Mouse (Mus musculus) forebrain, embryonic 13.5 days (tissue): ENCODE measurements around the gene Gorasp2. TPM values are rescaled to one million over a fixed set of nuclear protein-coding genes. Genes with fewer than 3 reads are reported as not detected.

Source experiments
- ATAC-seq: fragments of 200-750 bp; cut with Nextera tagmentation; 2 replicates; pipeline ENCODE4 v1.8.0; 2017
- H3K27ac ChIP-seq: fragments of 300-500 bp; sonication (generic); 2 replicates; pipeline ENCODE4 v1.5.1; 2015; ENCODE audit warnings: inconsistent platforms, mild to moderate bottlenecking, moderate library complexity
- H3K27me3 ChIP-seq: fragments of 300-500 bp; sonication (generic); 2 replicates; pipeline ENCODE4 v1.6.1; 2015; ENCODE audit warnings: mild to moderate bottlenecking, inconsistent platforms
- H3K36me3 ChIP-seq: fragments of 300-500 bp; sonication (generic); 2 replicates; pipeline ENCODE4 v1.6.1; 2015; ENCODE audit warnings: mild to moderate bottlenecking, inconsistent platforms; ENCODE audit not compliant: poor library complexity, severe bottlenecking
- H3K4me1 ChIP-seq: fragments of 300-500 bp; sonication (generic); 2 replicates; pipeline ENCODE4 v1.6.1; 2015; ENCODE audit warnings: inconsistent platforms
- H3K4me2 ChIP-seq: fragments of 300-500 bp; sonication (generic); 2 replicates; pipeline ENCODE4 v1.6.1; 2015; ENCODE audit warnings: inconsistent platforms, mild to moderate bottlenecking, moderate library complexity
- H3K4me3 ChIP-seq: fragments of 300-500 bp; sonication (generic); 2 replicates; pipeline ENCODE4 v1.5.1; 2015; ENCODE audit warnings: mild to moderate bottlenecking, inconsistent platforms
- H3K9ac ChIP-seq: fragments of 300-500 bp; sonication (generic); 2 replicates; pipeline ENCODE4 v1.6.1; 2015; ENCODE audit warnings: mild to moderate bottlenecking, inconsistent platforms
- H3K9me3 ChIP-seq: fragments of 300-500 bp; sonication (generic); replicated peaks from 2 replicates; pipeline ENCODE4 v1.6.1; 2016; ENCODE audit warnings: inconsistent platforms
- WGBS: fragments of 180-500 bp; shearing (Covaris S2); methylation state at CpG from one replicate; pipeline ENCODE4 v1.1.7; 2015; 5-methylcytosine and 5-hydroxymethylcytosine counted together
- polyA plus RNA-seq: library from polyadenylated mRNA; unstranded; fragments of >200 nt; fragmentation: Nextera tagmentation; extraction: Ambion mirVana; gene quantifications from 2 replicates; pipeline ENCODE4 v1.2.1, GENCODE M21; 2015

The Gorasp2 gene
- polyA plus RNA-seq, 1 experiment from 2014 or later = 108 TPM

GRCm38 (mm10) chr2:70708986-70709730, 47.8 kb downstream of the Gorasp2 start:
- ATAC-seq = no peak
- H3K4me1 ChIP-seq = peaks cover 9% of the 10 kb centered on the region
- no peak overlapping the region for H3K9ac ChIP-seq
- no peaks in the 10 kb centered on the region for H3K27me3 ChIP-seq
- peaks cover 35% of the 10 kb centered on the region for H3K36me3 ChIP-seq
- no peak overlapping the region for H3K4me3 ChIP-seq
- H3K4me2 ChIP-seq = no peak overlapping the region
- no peaks in the 10 kb centered on the region for H3K9me3 ChIP-seq
- 84% methylated on average over 13 of the region's 13 CpGs for WGBS
- H3K27ac ChIP-seq = no peak overlapping the region

- 92% methylated on average over 7 of the region's 7 CpGs for whole genome bisulfite sequencing
- no peaks in the 10 kb centered on the region for H3K9me3 ChIP-seq
- H3K27ac ChIP-seq = no peak overlapping the region
- no peak overlapping the region for H3K9ac ChIP-seq
- H3K4me3 ChIP-seq = no peak overlapping the region
- peaks cover 44% of the 10 kb centered on the region for H3K36me3 ChIP-seq
- H3K4me2 ChIP-seq = no peak overlapping the region
- ATAC-seq = no peak
- H3K27me3 ChIP-seq = no peaks in the 10 kb centered on the region
- H3K4me1 ChIP-seq = peaks cover under 1% of the 10 kb centered on the region; the same call in 1 of the 2 replicates
Observed at GRCm38 (mm10) chr2:70710236-70710635, 48.9 kb downstream of the Gorasp2 start.

GRCm38 (mm10) chr2:70710878-70711277, 49.5 kb downstream of the Gorasp2 start:
- H3K4me2 ChIP-seq = no peak overlapping the region
- no peak overlapping the region for H3K4me3 ChIP-seq
- WGBS = 96% methylated on average over 4 of the region's 4 CpGs
- no peak overlapping the region for H3K27ac ChIP-seq
- no peaks in the 10 kb centered on the region for H3K27me3 ChIP-seq
- no peak for ATAC-seq
- H3K9ac ChIP-seq = no peak overlapping the region
- H3K4me1 ChIP-seq = no peaks in the 10 kb centered on the region
- no peaks in the 10 kb centered on the region for H3K9me3 ChIP-seq
- peaks cover 51% of the 10 kb centered on the region for H3K36me3 ChIP-seq

- WGBS = 92% methylated on average over 9 of the region's 9 CpGs
- H3K9ac ChIP-seq = no peak overlapping the region
- ATAC-seq = no peak
- no peak overlapping the region for H3K4me2 ChIP-seq
- no peak overlapping the region for H3K27ac ChIP-seq
- H3K36me3 ChIP-seq = peaks cover 52% of the 10 kb centered on the region
- H3K9me3 ChIP-seq = no peaks in the 10 kb centered on the region
- H3K27me3 ChIP-seq = no peaks in the 10 kb centered on the region
- no peaks in the 10 kb centered on the region for H3K4me1 ChIP-seq
- H3K4me3 ChIP-seq = no peak overlapping the region
Observed at GRCm38 (mm10) chr2:70723610-70724243, 62.4 kb downstream of the Gorasp2 start.

- H3K4me3 ChIP-seq = no peak overlapping the region
- H3K27me3 ChIP-seq = no peaks in the 10 kb centered on the region
- H3K4me2 ChIP-seq = no peak overlapping the region
- no peak overlapping the region for H3K9ac ChIP-seq
- peaks cover 31% of the 10 kb centered on the region for H3K36me3 ChIP-seq
- no peak for ATAC-seq
- H3K9me3 ChIP-seq = no peaks in the 10 kb centered on the region
- H3K4me1 ChIP-seq = no peaks in the 10 kb centered on the region
- H3K27ac ChIP-seq = no peak overlapping the region
- WGBS = 88% methylated on average over 2 of the region's 2 CpGs
Observed at GRCm38 (mm10) chr2:70727089-70727488, 65.7 kb downstream of the Gorasp2 start.

GRCm38 (mm10) chr2:70735534-70735933, 74.2 kb downstream of the Gorasp2 start:
- Histone ChIP-seq H3K27me3 (no peaks in the 10 kb centered on the region), H3K9me3 (no peaks in the 10 kb centered on the region), H3K36me3 (peaks cover 36% of the 10 kb centered on the region), H3K4me1 (no peaks in the 10 kb centered on the region), H3K27ac (no peak overlapping the region), H3K4me2 (no peak overlapping the region), H3K9ac (no peak overlapping the region), H3K4me3 (no peak overlapping the region)
- ATAC-seq = no peak
- WGBS = 85% methylated on average over 4 of the region's 4 CpGs

GRCm38 (mm10) chr2:70736008-70736407, 74.6 kb downstream of the Gorasp2 start:
- no peaks in the 10 kb centered on the region for H3K27me3 ChIP-seq
- no peak overlapping the region for H3K27ac ChIP-seq
- H3K4me1 ChIP-seq = no peaks in the 10 kb centered on the region
- ATAC-seq = no peak
- no peak overlapping the region for H3K9ac ChIP-seq
- H3K4me2 ChIP-seq = no peak overlapping the region
- 90% methylated on average over 5 of the region's 5 CpGs for WGBS
- H3K9me3 ChIP-seq = no peaks in the 10 kb centered on the region
- H3K36me3 ChIP-seq = peaks cover 40% of the 10 kb centered on the region
- no peak overlapping the region for H3K4me3 ChIP-seq

GRCm38 (mm10) chr2:70741901-70742300, 80.5 kb downstream of the Gorasp2 start:
- Histone ChIP-seq H3K27ac (no peak overlapping the region), H3K9ac (no peak overlapping the region), H3K9me3 (no peaks in the 10 kb centered on the region), H3K27me3 (no peaks in the 10 kb centered on the region), H3K4me3 (no peak overlapping the region), H3K4me1 (peaks cover 4% of the 10 kb centered on the region), H3K36me3 (peaks cover 55% of the 10 kb centered on the region), H3K4me2 (no peak overlapping the region)
- no peak for ATAC-seq
- WGBS = 43% methylated on average over 5 of the region's 5 CpGs

- peaks cover 49% of the 10 kb centered on the region for H3K36me3 ChIP-seq
- H3K4me1 ChIP-seq = peaks cover 4% of the 10 kb centered on the region
- ATAC-seq = no peak
- H3K27me3 ChIP-seq = no peaks in the 10 kb centered on the region
- H3K27ac ChIP-seq = no peak overlapping the region
- 81% methylated on average over 2 of the region's 2 CpGs for WGBS
- no peak overlapping the region for H3K9ac ChIP-seq
- no peaks in the 10 kb centered on the region for H3K9me3 ChIP-seq
- no peak overlapping the region for H3K4me3 ChIP-seq
- H3K4me2 ChIP-seq = no peak overlapping the region
Observed at GRCm38 (mm10) chr2:70742588-70742987, 81.2 kb downstream of the Gorasp2 start.

GRCm38 (mm10) chr2:70751655-70752054, 90.3 kb downstream of the Gorasp2 start:
- no peak for ATAC-seq
- H3K4me3 ChIP-seq = no peak overlapping the region

GRCm38 (mm10) chr2:70752149-70752548, 90.8 kb downstream of the Gorasp2 start:
- Histone ChIP-seq H3K36me3 (peaks cover 8% of the 10 kb centered on the region), H3K9ac (no peak overlapping the region), H3K4me1 (no peaks in the 10 kb centered on the region), H3K27ac (no peak overlapping the region), H3K4me2 (no peak overlapping the region), H3K27me3 (no peaks in the 10 kb centered on the region), H3K9me3 (no peaks in the 10 kb centered on the region), H3K4me3 (no peak overlapping the region)
- WGBS = 93% methylated on average over 5 of the region's 5 CpGs
- no peak for ATAC-seq

More at GRCm38 (mm10) chr2:70751655-70752054, 90.3 kb downstream of the Gorasp2 start:
- Histone ChIP-seq H3K9ac (no peak overlapping the region), H3K27me3 (no peaks in the 10 kb centered on the region), H3K27ac (no peak overlapping the region), H3K36me3 (peaks cover 11% of the 10 kb centered on the region), H3K4me1 (no peaks in the 10 kb centered on the region), H3K9me3 (no peaks in the 10 kb centered on the region), H3K4me2 (no peak overlapping the region)
- 94% methylated on average over 2 of the region's 2 CpGs for WGBS
